Mouse (Mus musculus): ENCODE measurements around the gene Actn2. TPM values are rescaled to one million over a fixed set of nuclear protein-coding genes. Genes with fewer than 3 reads are reported as not detected.
A peak's percentile ranks its signal among the peaks of the same experiment; 100 is the strongest.

Actn2 gene
- polyA plus RNA-seq, 1 experiment from 2014 or later, result 3.8 TPM

DNA sequence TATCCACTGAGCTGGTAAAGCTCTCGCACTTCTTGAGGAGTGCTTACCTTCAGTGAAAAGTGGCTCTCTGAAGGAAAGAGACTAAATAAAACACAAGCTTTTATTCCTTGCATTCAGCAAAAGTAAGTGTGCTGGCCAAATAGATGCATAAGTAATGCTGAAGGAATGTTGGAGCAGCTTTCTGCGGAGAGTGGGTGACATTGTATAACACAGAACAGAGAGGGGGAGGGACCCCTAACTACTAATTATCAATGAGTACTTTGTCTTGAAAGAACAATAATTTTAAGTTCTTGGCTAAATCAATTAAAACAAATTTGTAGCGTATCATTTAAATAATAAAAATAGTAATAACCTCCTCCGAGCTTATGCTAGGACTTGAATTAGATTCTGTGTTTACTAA, 29.2 kb downstream of the Actn2 start:
- no peaks in the 10 kb centered on the region for H3K27me3 ChIP-seq (replicated peaks)
- no peak overlapping the region for H3K4me2 ChIP-seq (replicated peaks)
- H3K4me3 ChIP-seq (replicated peaks), result no peak overlapping the region
- no peaks in the 10 kb centered on the region for H3K36me3 ChIP-seq
- no peaks in the 10 kb centered on the region for H3K9me3 ChIP-seq
- no peaks in the 10 kb centered on the region; the same call in 1 of the 2 replicates for H3K4me1 ChIP-seq (replicated peaks)
- H3K27ac ChIP-seq, result no peak overlapping the region
- H3K9ac ChIP-seq, result no peak overlapping the region
- 72% methylated on average over 4 of the region's 4 CpGs for WGBS
- no peak for ATAC-seq

DNA sequence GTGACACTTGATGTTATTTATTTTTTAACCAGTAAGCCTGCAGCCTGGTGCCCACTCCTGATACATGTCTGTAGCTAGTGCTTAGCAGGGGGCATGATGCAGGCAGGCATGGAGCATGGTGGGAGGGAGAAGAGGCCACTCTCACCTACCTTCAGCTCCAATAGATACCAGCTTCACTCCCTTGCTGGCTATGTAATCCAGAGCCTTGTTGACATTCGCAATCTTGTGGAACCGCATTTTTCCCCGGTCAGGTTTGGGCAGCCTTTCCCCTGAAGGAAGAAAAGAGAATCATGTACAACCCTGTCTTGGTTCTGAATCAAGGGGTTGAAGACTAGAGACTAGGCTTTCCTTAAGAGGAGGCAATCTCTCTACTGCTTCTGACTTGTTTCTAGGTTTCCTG, 31.1 kb downstream of the Actn2 start:
- WGBS, result 71% methylated on average over 3 of the region's 3 CpGs
- Histone ChIP-seq H3K27me3 (replicated peaks) (no peaks in the 10 kb centered on the region), H3K4me3 (replicated peaks) (no peak overlapping the region), H3K27ac (no peak overlapping the region), H3K36me3 (no peaks in the 10 kb centered on the region), H3K4me2 (replicated peaks) (no peak overlapping the region), H3K9me3 (no peaks in the 10 kb centered on the region), H3K9ac (no peak overlapping the region), H3K4me1 (replicated peaks) (no peaks in the 10 kb centered on the region; the same call in 1 of the 2 replicates)
- no peak for ATAC-seq

DNA sequence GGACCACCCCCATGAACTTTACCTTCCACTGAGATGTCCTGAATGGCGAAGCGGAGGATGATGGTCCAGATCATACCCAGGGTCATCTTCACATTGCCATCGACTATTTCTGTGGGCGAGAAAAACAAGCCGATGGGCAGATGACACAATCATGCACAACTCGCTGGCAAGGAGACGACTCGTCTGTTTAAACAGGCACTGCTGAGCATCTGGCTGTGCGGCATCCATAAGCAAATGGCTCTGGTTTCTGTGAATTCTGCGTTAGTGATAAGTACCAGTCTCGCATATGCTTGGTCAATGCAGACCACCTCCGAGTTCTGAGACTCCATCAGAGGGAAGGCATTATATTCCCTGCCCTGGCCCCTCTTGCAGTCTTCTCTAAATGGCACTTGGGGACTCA, 31.7 kb downstream of the Actn2 start:
- Histone ChIP-seq H3K36me3 (no peaks in the 10 kb centered on the region), H3K4me2 (replicated peaks) (no peak overlapping the region), H3K9ac (no peak overlapping the region), H3K9me3 (no peaks in the 10 kb centered on the region), H3K4me1 (replicated peaks) (no peaks in the 10 kb centered on the region; the same call in 1 of the 2 replicates), H3K27me3 (replicated peaks) (no peaks in the 10 kb centered on the region), H3K4me3 (replicated peaks) (no peak overlapping the region), H3K27ac (no peak overlapping the region)
- 73% methylated on average over 12 of the region's 12 CpGs for WGBS
- ATAC-seq, result no peak

DNA sequence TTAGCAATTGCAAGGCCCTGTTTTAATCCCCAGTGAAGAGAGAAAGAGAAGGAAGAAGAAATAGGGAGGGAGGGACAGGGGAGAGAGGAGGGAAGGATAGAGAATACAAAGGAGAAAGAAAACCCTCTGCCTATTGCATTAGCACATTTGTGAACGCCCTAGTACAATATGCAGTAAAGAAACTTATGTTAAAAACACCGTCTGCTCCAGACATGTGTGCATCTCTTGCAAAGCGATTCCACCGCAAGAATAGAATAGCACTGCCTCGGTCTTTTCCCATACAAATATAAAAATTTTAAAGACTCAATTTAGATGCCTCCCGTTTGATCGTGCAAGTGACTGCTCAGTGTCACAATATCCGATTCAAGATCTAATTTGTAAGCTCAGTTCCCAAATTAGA, 32.1 kb downstream of the Actn2 start:
- no peaks in the 10 kb centered on the region for H3K27me3 ChIP-seq (replicated peaks)
- ATAC-seq, result no peak
- H3K9me3 ChIP-seq, result no peaks in the 10 kb centered on the region
- no peak overlapping the region for H3K4me2 ChIP-seq (replicated peaks)
- H3K27ac ChIP-seq, result no peak overlapping the region
- H3K9ac ChIP-seq, result no peak overlapping the region
- H3K4me3 ChIP-seq (replicated peaks), result no peak overlapping the region
- no peaks in the 10 kb centered on the region; the same call in 1 of the 2 replicates for H3K4me1 ChIP-seq (replicated peaks)
- 80% methylated on average over 8 of the region's 8 CpGs for WGBS
- no peaks in the 10 kb centered on the region for H3K36me3 ChIP-seq

DNA sequence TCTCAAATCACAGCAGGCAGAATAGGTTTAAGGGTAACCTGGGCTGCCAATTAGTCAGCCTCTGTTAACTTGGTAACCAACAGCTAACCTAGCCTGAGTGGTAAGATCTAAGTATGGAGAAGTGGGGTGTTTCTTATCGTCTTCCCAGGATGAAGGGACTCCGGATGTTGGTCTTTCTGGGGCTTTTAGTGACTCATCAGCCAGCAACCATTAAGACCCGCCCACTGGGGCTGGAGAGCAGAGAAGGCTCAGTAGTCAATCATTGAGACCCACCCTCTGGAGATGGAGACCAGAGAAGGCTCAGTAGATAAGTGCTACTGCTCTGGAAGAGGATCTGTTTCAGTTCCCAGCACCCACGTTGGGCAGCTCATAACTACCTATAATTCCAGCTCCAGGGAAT, 33.3 kb downstream of the Actn2 start:
- Histone ChIP-seq H3K36me3 (no peaks in the 10 kb centered on the region), H3K27ac (no peak overlapping the region), H3K4me3 (replicated peaks) (no peak overlapping the region), H3K9me3 (no peaks in the 10 kb centered on the region), H3K27me3 (replicated peaks) (no peaks in the 10 kb centered on the region), H3K9ac (no peak overlapping the region), H3K4me2 (replicated peaks) (no peak overlapping the region), H3K4me1 (replicated peaks) (no peaks in the 10 kb centered on the region; the same call in 1 of the 2 replicates)
- WGBS, result 69% methylated on average over 4 of the region's 4 CpGs
- ATAC-seq, result no peak

DNA sequence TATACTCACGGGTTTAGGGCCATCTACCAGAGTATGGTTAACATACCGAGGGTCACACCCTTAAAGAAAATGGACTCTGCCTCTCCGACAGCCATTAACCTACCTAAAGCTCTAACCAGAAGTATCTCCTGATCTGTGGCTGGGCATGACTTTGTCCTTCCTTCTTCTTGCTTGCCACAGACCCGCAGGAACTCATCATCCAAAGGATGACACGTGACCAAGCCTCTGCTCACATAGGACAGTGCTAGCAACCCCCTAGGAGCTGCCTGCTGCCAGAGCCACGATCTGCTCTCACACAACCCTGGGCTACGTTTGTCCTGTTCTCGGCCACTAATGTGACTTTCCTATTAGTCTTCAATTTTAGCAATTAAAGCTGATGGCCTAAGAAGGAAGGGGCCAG, 35.0 kb downstream of the Actn2 start:
- H3K4me3 ChIP-seq (replicated peaks), result no peak overlapping the region
- no peaks in the 10 kb centered on the region; the same call in 1 of the 2 replicates for H3K4me1 ChIP-seq (replicated peaks)
- H3K27ac ChIP-seq, result no peak overlapping the region
- H3K27me3 ChIP-seq (replicated peaks), result no peaks in the 10 kb centered on the region
- no peaks in the 10 kb centered on the region for H3K9me3 ChIP-seq
- H3K9ac ChIP-seq, result no peak overlapping the region
- no peak for ATAC-seq
- H3K36me3 ChIP-seq, result no peaks in the 10 kb centered on the region
- H3K4me2 ChIP-seq (replicated peaks), result no peak overlapping the region
- 85% methylated on average over 8 of the region's 8 CpGs for WGBS

DNA sequence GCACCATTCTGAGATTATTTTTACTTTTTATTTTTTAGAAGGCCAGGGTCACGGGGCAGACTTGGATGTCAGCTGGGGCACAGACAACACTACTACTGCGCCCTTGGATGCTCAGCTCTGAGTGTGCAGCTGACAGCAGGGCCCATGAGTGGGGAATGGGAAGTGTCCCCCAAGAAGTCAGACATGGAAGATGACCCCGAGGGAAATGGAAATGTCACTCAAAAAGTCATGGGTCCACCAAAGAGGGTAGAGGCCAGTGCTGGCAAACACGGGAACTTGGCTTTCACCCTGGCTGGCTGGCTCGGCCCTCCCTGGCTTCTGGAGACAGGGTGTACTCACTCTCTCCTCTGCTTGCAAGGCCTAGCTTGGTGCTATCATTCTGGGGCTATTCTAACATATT, 35.6 kb downstream of the Actn2 start:
- Histone ChIP-seq H3K4me3 (replicated peaks) (no peak overlapping the region), H3K4me1 (replicated peaks) (no peaks in the 10 kb centered on the region; the same call in 1 of the 2 replicates), H3K36me3 (no peaks in the 10 kb centered on the region), H3K27me3 (replicated peaks) (no peaks in the 10 kb centered on the region), H3K9me3 (no peaks in the 10 kb centered on the region), H3K27ac (no peak overlapping the region), H3K4me2 (replicated peaks) (no peak overlapping the region), H3K9ac (no peak overlapping the region)
- 91% methylated on average over 5 of the region's 5 CpGs for WGBS
- ATAC-seq, result no peak

DNA sequence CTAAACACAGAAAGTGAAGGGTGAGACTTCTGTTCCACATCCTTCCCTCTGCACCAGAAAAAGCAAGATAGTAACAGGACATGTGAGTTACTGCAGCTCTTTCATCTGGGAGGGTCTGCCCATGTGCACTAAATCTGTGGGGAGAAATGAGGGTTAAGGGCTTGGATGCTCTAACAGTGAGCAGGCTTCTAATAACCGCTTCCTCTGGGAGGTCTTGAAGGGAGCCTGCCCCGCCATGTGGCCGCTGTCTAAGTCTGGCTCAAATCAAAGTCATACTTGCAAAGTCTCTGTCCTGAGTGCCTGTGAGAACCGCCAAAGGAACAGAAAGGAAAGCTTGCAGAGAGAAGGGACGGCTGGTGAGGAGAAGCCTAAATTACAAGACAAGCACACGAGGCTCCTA, 42.8 kb downstream of the Actn2 start:
- H3K4me3 ChIP-seq (replicated peaks), result no peak overlapping the region
- no peak overlapping the region for H3K9ac ChIP-seq
- H3K27ac ChIP-seq, result no peak overlapping the region
- no peaks in the 10 kb centered on the region for H3K4me1 ChIP-seq (replicated peaks)
- ATAC-seq, result 0 out of 2 replicates have a peak, but pooled peaks have one; percentile 31
- no peaks in the 10 kb centered on the region for H3K27me3 ChIP-seq (replicated peaks)
- 54% methylated on average over 6 of the region's 6 CpGs for WGBS
- H3K4me2 ChIP-seq (replicated peaks), result no peak overlapping the region
- no peaks in the 10 kb centered on the region for H3K9me3 ChIP-seq
- no peaks in the 10 kb centered on the region for H3K36me3 ChIP-seq

DNA sequence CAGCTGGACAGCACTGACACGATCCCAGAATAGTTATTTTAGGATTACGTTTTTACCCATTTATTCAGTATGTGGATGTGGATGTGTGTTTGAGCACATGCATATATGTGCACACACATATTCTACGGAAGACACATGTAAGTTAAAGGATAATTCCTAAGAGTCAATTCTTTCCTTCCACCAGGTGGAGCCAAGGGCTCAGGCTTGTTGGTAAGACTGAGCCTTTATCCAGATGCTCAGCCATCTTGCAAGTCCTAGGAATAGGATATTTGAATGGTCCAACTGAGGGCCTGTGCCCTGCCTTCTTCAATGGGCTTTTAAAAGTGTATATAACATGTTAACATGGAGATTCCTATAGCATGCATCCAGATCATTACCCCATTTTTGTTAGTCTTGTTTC, 43.9 kb downstream of the Actn2 start:
- no peak for ATAC-seq
- 93% methylated on average over 3 of the region's 3 CpGs for WGBS
- Histone ChIP-seq H3K27me3 (replicated peaks) (no peaks in the 10 kb centered on the region), H3K9me3 (no peaks in the 10 kb centered on the region), H3K9ac (no peak overlapping the region), H3K4me2 (replicated peaks) (no peak overlapping the region), H3K27ac (no peak overlapping the region), H3K4me1 (replicated peaks) (no peaks in the 10 kb centered on the region), H3K36me3 (no peaks in the 10 kb centered on the region), H3K4me3 (replicated peaks) (no peak overlapping the region)

DNA sequence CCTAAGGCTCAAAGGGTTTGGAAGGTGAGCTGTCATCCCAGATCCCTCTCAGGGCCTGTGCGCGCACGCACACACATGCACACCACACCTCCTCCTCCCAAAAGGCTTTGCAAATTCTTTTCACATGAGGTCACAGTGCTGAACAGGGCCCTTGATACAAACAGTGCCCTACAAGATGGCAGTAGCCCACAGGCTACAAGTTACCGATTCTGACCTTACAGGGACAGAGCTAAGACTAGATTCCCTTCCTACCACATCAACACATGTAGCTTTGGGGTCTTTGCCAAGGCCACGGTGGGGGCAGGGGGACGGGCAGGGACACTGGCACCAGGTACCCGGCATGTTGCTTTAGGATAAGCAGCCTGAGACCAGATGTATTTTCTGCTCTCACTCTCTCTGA, 46.8 kb downstream of the Actn2 start:
- no peak overlapping the region for H3K4me3 ChIP-seq (replicated peaks)
- H3K36me3 ChIP-seq, result no peaks in the 10 kb centered on the region
- H3K9ac ChIP-seq, result no peak overlapping the region
- H3K4me1 ChIP-seq (replicated peaks), result no peaks in the 10 kb centered on the region
- no peaks in the 10 kb centered on the region for H3K9me3 ChIP-seq
- no peak overlapping the region for H3K4me2 ChIP-seq (replicated peaks)
- no peak for ATAC-seq
- 71% methylated on average over 7 of the region's 7 CpGs for WGBS
- H3K27me3 ChIP-seq (replicated peaks), result no peaks in the 10 kb centered on the region
- H3K27ac ChIP-seq, result no peak overlapping the region

DNA sequence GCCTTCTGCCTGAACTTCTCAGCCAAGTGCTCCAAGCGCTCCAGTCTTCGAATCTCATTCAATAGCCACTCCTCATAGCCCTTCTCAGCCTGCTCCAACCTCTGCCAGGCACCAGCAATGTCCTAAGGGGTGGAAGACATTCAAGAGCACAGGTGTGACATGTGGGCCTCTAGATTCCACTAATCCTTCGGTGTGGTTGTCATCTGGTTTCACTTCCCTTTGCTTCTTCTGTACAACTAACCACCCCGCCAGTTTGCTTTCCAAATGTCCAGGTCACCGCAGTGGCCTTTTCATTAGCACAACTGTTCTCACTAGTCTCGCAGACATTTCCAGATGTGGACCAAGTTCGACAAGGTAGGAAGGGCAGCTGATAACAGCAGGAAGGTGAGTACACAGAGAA, 49.9 kb downstream of the Actn2 start:
- 86% methylated on average over 7 of the region's 7 CpGs for WGBS
- ATAC-seq, result no peak

DNA sequence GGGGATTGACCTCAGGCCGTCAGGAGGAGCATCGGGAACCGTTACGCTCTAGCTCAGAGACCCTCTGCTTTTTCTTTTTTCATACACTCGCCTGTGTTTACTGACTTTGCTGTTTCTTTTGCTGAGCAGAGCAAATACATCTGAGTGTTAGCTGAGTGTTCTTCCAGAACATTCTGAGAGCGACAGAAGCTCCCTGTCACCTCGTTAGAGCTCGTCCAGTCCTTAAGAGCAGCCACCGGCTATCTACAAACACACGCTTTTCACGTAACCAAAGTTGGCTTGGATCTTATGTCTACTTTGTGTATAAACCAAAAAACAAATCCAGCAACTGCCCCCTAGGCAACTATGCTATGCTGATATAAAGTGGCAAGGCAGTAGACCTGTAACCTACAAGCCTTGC, 56.0 kb downstream of the Actn2 start:
- H3K4me3 ChIP-seq (replicated peaks), result no peak overlapping the region
- H3K9me3 ChIP-seq, result no peaks in the 10 kb centered on the region
- no peak overlapping the region for H3K4me2 ChIP-seq (replicated peaks)
- no peaks in the 10 kb centered on the region for H3K27me3 ChIP-seq (replicated peaks)
- no peak overlapping the region for H3K9ac ChIP-seq
- no peaks in the 10 kb centered on the region for H3K4me1 ChIP-seq (replicated peaks)
- no peaks in the 10 kb centered on the region for H3K36me3 ChIP-seq
- no peak for ATAC-seq
- 95% methylated on average over 11 of the region's 11 CpGs for WGBS
- no peak overlapping the region for H3K27ac ChIP-seq

More for the DNA sequence above, 49.9 kb downstream of the Actn2 start:
- no peaks in the 10 kb centered on the region for H3K9me3 ChIP-seq
- H3K4me2 ChIP-seq (replicated peaks), result no peak overlapping the region
- no peaks in the 10 kb centered on the region for H3K27me3 ChIP-seq (replicated peaks)
- H3K4me1 ChIP-seq (replicated peaks), result no peaks in the 10 kb centered on the region
- no peak overlapping the region for H3K9ac ChIP-seq
- H3K27ac ChIP-seq, result no peak overlapping the region
- no peaks in the 10 kb centered on the region for H3K36me3 ChIP-seq
- H3K4me3 ChIP-seq (replicated peaks), result no peak overlapping the region

DNA sequence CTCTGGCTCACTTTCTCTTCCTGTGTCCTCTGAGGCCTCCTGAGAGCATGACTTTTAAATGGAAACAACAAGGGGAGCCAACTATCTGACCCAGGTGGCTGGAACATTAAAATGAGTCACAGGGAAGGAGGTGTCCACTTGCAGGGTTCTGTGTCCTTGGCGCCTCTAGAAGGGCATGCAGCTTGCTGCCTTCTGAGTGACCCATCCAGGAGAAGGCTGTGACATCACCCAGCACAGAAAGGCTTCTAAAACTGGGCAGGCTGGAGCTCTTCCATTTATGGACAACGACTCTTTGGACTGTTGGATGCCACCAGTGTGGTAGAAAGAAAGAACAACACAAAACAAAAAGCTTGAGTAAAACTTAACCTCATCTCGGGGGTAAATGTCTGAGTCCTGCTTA, 56.7 kb downstream of the Actn2 start:
- H3K4me2 ChIP-seq (replicated peaks), result no peak overlapping the region
- no peak for ATAC-seq
- 89% methylated on average over 3 of the region's 3 CpGs for WGBS

More for the DNA sequence above, 56.7 kb downstream of the Actn2 start:
- H3K27me3 ChIP-seq (replicated peaks), result no peaks in the 10 kb centered on the region
- no peaks in the 10 kb centered on the region for H3K4me1 ChIP-seq (replicated peaks)
- no peak overlapping the region for H3K27ac ChIP-seq
- H3K36me3 ChIP-seq, result no peaks in the 10 kb centered on the region
- H3K4me3 ChIP-seq (replicated peaks), result no peak overlapping the region
- no peaks in the 10 kb centered on the region for H3K9me3 ChIP-seq
- H3K9ac ChIP-seq, result no peak overlapping the region
